In genomic region chr2:70333553-70333952, GRCm38 (mm10) we compare ENCODE assay signal across 14 mouse cellular contexts.
DNase-seq lines count a peak whose midpoint lies in the region; ATAC-seq and TF ChIP-seq lines count a peak whose summit lies in the region.
"Had no signal": no experiment of that assay in that cellular context is flagged by ENCODE, and none has a peak within 500 bp of the region (broad histone marks: within the 10 kb centered on the region; RNA-seq: fewer than 3 reads in every experiment).

No protein-coding gene starts in this region.

- 41% methylated on average over 6 of the region's 6 CpGs for WGBS in lung, adult 2 months

- intact Hi-C loops in heart, postnatal 36 days (cut with DNase I), result no loop called here

- TF ChIP-seq CTCF in lung, adult 2 months (IDR thresholded peaks at IDR 0.05; ENCODE audit: insufficient read depth, low read length), result no peak

- H3K4me1 ChIP-seq in lung, adult 2 months (ENCODE audit: control insufficient read depth, insufficient read depth, low read length), result peaks cover 9% of the 10 kb centered on the region

- H3K4me3 ChIP-seq in lung, adult 2 months (replicated peaks; ENCODE audit: extremely low read depth, low read depth, low read length), result no peak overlapping the region
- H3K4me3 ChIP-seq: heart, embryonic 13.5 days; hindbrain, embryonic 13.5 days; kidney, embryonic 15.5 days; limb, embryonic 13.5 days had no signal

- TF ChIP-seq POLR2A in lung, adult 2 months (IDR thresholded peaks at IDR 0.05; ENCODE audit: borderline replicate concordance, extremely low read depth, low read depth, low read length), result no peak

- peak; percentile 6 to 17 for DNase-seq in heart, postnatal 36 days
- DNase-seq in heart, postnatal 4 days, result no peak
- DNase-seq in 3T3-L1 (ENCODE audit: low read depth, low spot score), result peak; percentile 4
- DNase-seq in adrenal gland, adult 8-10 months, result peak; percentile 74
- peak; percentile 69 for DNase-seq in lung, adult 2 months
- no peak for DNase-seq in thymus, postnatal 14 days
- no peak for DNase-seq in left cerebral cortex, adult 18-20 months (ENCODE audit: low spot score in 2 of 2)
- DNase-seq: cerebellum, adult 11 months; thymus, postnatal 4 days had no signal

- no peak for ATAC-seq in megakaryocyte, adult 5-6 weeks (ENCODE audit: poor library complexity, severe bottlenecking)

Comparison
In these comparisons a context has a peak if more than half of its experiments do, and no peak if none do; other contexts are left out.
1. DNase-seq: peak in heart, postnatal 36 days (2 of 2), 3T3-L1 (single experiment), adrenal gland, adult 8-10 months (single experiment) and lung, adult 2 months (single experiment); none in heart, postnatal 4 days (single experiment), thymus, postnatal 14 days (single experiment) and left cerebral cortex, adult 18-20 months (0 of 2).